Mouse (Mus musculus) heart, adult 2 months (tissue): ENCODE data around the gene Csrp1. TPM values are rescaled to one million over a fixed set of nuclear protein-coding genes. Genes with fewer than 3 reads are reported as not detected.

Experiments
- DNase-seq, 2 experiments: peaks; one replicate each; pipeline ENCODE4 v3.0.0; 2021
- H3K27ac ChIP-seq: fragments of 200-600 bp; 2 replicates; pipeline ENCODE4 v1.8.1; 2022
- H3K27me3 ChIP-seq: fragments of 200-500 bp; 2 replicates; pipeline ENCODE4 v1.6.1; 2012; ENCODE audit warnings: mild to moderate bottlenecking, low read length, inconsistent platforms, mixed read lengths; ENCODE audit not compliant: control insufficient read depth, insufficient read depth
- H3K36me3 ChIP-seq: fragments of 200-500 bp; 2 replicates; pipeline ENCODE4 v1.6.1; 2012; ENCODE audit warnings: low read length, inconsistent platforms; ENCODE audit not compliant: control insufficient read depth, insufficient read depth
- H3K4me1 ChIP-seq: fragments of 200-500 bp; 2 replicates; pipeline ENCODE4 v1.6.1; 2011; ENCODE audit warnings: low read length; ENCODE audit not compliant: control insufficient read depth, insufficient read depth
- H3K4me3 ChIP-seq: fragments of 200-600 bp; 2 replicates; pipeline ENCODE4 v1.8.1; 2022
- H3K79me2 ChIP-seq: fragments of 200-500 bp; replicated peaks from 2 replicates; pipeline ENCODE4 v1.6.1; 2012; ENCODE audit warnings: mild to moderate bottlenecking, inconsistent platforms, low read length, moderate library complexity, mixed read lengths; ENCODE audit not compliant: control insufficient read depth, insufficient read depth
- H3K9ac ChIP-seq: fragments of 200-500 bp; 2 replicates; pipeline ENCODE4 v1.6.1; 2012; ENCODE audit warnings: low read depth, mild to moderate bottlenecking, control low read depth, inconsistent platforms, low read length, mixed read lengths
- CTCF ChIP-seq: fragments of 200-600 bp; IDR thresholded peaks from 2 replicates; pipeline ENCODE4 v1.8.1; 2022; ENCODE audit warnings: antibody characterized with exemption, mild to moderate bottlenecking, moderate library complexity
- EP300 ChIP-seq: fragments of 200-500 bp; IDR thresholded peaks from 2 replicates; pipeline ENCODE4 v1.6.1; 2011; ENCODE audit warnings: low read depth, low read length, control low read depth; ENCODE audit not compliant: insufficient read depth
- POLR2A ChIP-seq: fragments of 200-500 bp; IDR thresholded peaks from 2 replicates; pipeline ENCODE4 v1.6.1; 2011; ENCODE audit warnings: mild to moderate bottlenecking, low read depth, low read length, control low read depth; ENCODE audit not compliant: insufficient read depth
- WGBS: fragments of 180-500 bp; shearing (Covaris S2); methylation state at CpG from one replicate; pipeline ENCODE4 v1.1.7; 2018; 5-methylcytosine and 5-hydroxymethylcytosine counted together
- intact Hi-C: fragments of 180-260 bp; cut with DNase I; formaldehyde crosslinking; loops from one replicate; pipeline ENCODE4 v1.15.1; 2025
- polyA plus RNA-seq: library from polyadenylated mRNA; depleted of rRNA; stranded (reverse); fragments of >200 nt; gene quantifications from 2 replicates; pipeline ENCODE4 v1.2.3, GENCODE M21; 2012
- total RNA-seq, 2 experiments: library from RNA; stranded (reverse); gene quantifications; 2 replicates each; pipeline ENCODE4 v1.2.3; 2021

The Csrp1 gene
- total and polyA plus RNA-seq, 3 experiments, result 50.1 to 99.2 (median 50.5) TPM

- intact Hi-C loops, result no loop called here
- Histone ChIP-seq H3K27me3 (no peaks in the 10 kb centered on the region), H3K36me3 (no peaks in the 10 kb centered on the region), H3K4me1 (peaks cover 14% of the 10 kb centered on the region), H3K4me3 (no peak overlapping the region), H3K27ac (peak overlapping the region; percentile 71), H3K9ac (0 out of 2 replicates have a peak overlapping the region, but pooled peaks have one; percentile 19), H3K79me2 (no peaks in the 10 kb centered on the region)
- TF ChIP-seq EP300, result no peak
- TF ChIP-seq CTCF, result no peak
- no peak for TF ChIP-seq POLR2A
- peak; percentile 41 to 47 for DNase-seq
- 60% methylated on average over 6 of the region's 6 CpGs for WGBS
Observed at GRCm38 (mm10) chr1:135690784-135691416, 29.0 kb upstream of the Csrp1 start.

DNA sequence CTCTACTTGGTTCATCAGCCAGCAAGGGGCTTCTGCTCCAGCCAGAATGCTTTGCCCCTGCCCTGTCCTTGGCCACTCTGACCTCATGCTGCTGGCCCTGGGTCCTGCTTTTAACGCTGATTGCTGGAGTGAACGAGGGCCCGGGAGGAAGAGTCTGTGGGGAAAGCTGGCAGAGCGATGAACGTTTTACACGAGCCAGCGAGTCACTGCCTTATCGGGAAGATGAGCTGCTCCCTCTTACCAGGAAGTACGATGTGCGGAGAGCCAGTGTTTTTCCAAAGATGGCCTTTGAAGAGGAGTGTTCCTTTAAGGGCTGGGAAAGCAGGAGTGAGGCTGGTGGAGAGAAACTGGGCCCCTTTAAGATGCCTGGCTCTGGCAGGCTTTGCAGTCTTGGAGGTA lies 28.4 kb upstream of the Csrp1 start:
- TF ChIP-seq EP300 (no peak), CTCF (no peak), POLR2A (no peak)
- no peaks in the 10 kb centered on the region for H3K27me3 ChIP-seq
- WGBS, result 12% methylated on average over 10 of the region's 10 CpGs
- no peaks in the 10 kb centered on the region for H3K36me3 ChIP-seq
- no peak for DNase-seq
- peaks cover 14% of the 10 kb centered on the region for H3K4me1 ChIP-seq
- intact Hi-C loops, result no loop called here
- H3K27ac ChIP-seq, result peak overlapping the region; percentile 71
- H3K79me2 ChIP-seq, result no peaks in the 10 kb centered on the region
- H3K4me3 ChIP-seq, result no peak overlapping the region
- no peak overlapping the region for H3K9ac ChIP-seq

DNA sequence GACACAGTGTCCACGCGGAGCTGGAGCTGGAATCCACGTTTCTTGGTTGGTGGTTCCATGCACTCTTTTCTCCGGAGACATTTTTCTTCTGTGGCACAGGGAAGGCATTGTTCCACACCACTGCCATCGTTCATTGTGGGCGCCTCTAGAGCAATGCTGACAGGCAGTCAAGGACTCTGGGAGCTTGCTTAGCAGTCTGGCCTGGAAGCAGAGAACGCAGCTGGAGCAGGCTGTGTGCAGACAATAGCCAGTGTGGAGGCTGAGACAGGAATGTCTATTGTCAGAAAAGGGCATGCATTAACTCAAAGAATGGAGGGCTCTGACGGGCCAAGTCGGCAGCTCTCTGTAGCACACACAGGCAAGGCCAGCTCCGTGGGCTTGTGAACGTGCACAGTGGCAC lies 25.7 kb upstream of the Csrp1 start:
- no peak overlapping the region for H3K27ac ChIP-seq
- intact Hi-C loops, result no loop called here
- DNase-seq, result no peak
- H3K9ac ChIP-seq, result no peak overlapping the region
- H3K4me1 ChIP-seq, result peaks cover 18% of the 10 kb centered on the region
- TF ChIP-seq POLR2A, result no peak
- no peak for TF ChIP-seq EP300
- no peak for TF ChIP-seq CTCF
- no peaks in the 10 kb centered on the region for H3K36me3 ChIP-seq
- H3K79me2 ChIP-seq, result no peaks in the 10 kb centered on the region
- no peaks in the 10 kb centered on the region for H3K27me3 ChIP-seq
- 63% methylated on average over 11 of the region's 11 CpGs for WGBS
- H3K4me3 ChIP-seq, result no peak overlapping the region

- intact Hi-C loops, result no loop called here
- 75% methylated on average over 4 of the region's 4 CpGs for WGBS
- TF ChIP-seq POLR2A (no peak), CTCF (peak; percentile 25; the same call in 1 of the 2 replicates), EP300 (no peak)
- Histone ChIP-seq H3K36me3 (peaks cover 2% of the 10 kb centered on the region; the same call in 1 of the 2 replicates), H3K79me2 (no peaks in the 10 kb centered on the region), H3K4me3 (no peak overlapping the region), H3K27ac (no peak overlapping the region), H3K27me3 (no peaks in the 10 kb centered on the region), H3K9ac (no peak overlapping the region), H3K4me1 (peaks cover 7% of the 10 kb centered on the region; the same call in 1 of the 2 replicates)
- no peak for DNase-seq
Observed at GRCm38 (mm10) chr1:135697462-135697861, 22.4 kb upstream of the Csrp1 start.

- no peak for DNase-seq
- H3K79me2 ChIP-seq, result no peaks in the 10 kb centered on the region
- peaks cover 7% of the 10 kb centered on the region; the same call in 1 of the 2 replicates for H3K4me1 ChIP-seq
- WGBS, result 49% methylated on average over 6 of the region's 6 CpGs
- no peak for TF ChIP-seq POLR2A
- TF ChIP-seq EP300, result no peak
- no peak for TF ChIP-seq CTCF
- peaks cover 2% of the 10 kb centered on the region; the same call in 1 of the 2 replicates for H3K36me3 ChIP-seq
- no peaks in the 10 kb centered on the region for H3K27me3 ChIP-seq
- intact Hi-C loops, result loop anchor here (2.0 kb wide), 1 partner anchor 67 kb away; no protein-coding TSS in a partner anchor
- peak overlapping the region; percentile 58 for H3K27ac ChIP-seq
- no peak overlapping the region for H3K4me3 ChIP-seq
- H3K9ac ChIP-seq, result no peak overlapping the region
Observed at GRCm38 (mm10) chr1:135698046-135698445, 21.8 kb upstream of the Csrp1 start.

- WGBS, result 36% methylated on average over 11 of the region's 11 CpGs
- TF ChIP-seq CTCF (no peak), EP300 (no peak), POLR2A (no peak)
- intact Hi-C loops, result loop anchor here (2.0 kb wide), 1 partner anchor 68 kb away; no protein-coding TSS in a partner anchor
- Histone ChIP-seq H3K9ac (no peak overlapping the region), H3K27ac (peak overlapping the region; percentile 58), H3K79me2 (no peaks in the 10 kb centered on the region), H3K27me3 (no peaks in the 10 kb centered on the region), H3K36me3 (peaks cover 2% of the 10 kb centered on the region; the same call in 1 of the 2 replicates), H3K4me3 (no peak overlapping the region; the same call in 1 of the 2 replicates), H3K4me1 (peaks cover 7% of the 10 kb centered on the region; the same call in 1 of the 2 replicates)
- peak in 1 of 2 experiments; percentile 41 for DNase-seq
Observed at GRCm38 (mm10) chr1:135698451-135698921, 21.4 kb upstream of the Csrp1 start.
